Mouse (Mus musculus): ENCODE data around the gene Clcf1. TPM values are rescaled to one million over a fixed set of nuclear protein-coding genes. Genes with fewer than 3 reads are reported as not detected.

Clcf1 gene
- total RNA-seq (2023), result 141 to 150 TPM (median 148 TPM) in 4 replicates

GRCm38 (mm10) chr19:4214071-4214770 is at the start of gene Clcf1, which contains the start of gene AC109138.7:
Gene Clcf1 (plus strand): TSS chr19:4214238.
Gene AC109138.7 (plus strand): TSS chr19:4214357.

GRCm38 (mm10) chr19:4175368-4175947 is 38.6 kb upstream of the Clcf1 start, which contains the start of gene Carns1:
Gene Carns1 (minus strand): TSS chr19:4175479.

GRCm38 (mm10) chr19:4190831-4191334 is 23.2 kb upstream of the Clcf1 start, which contains the start of gene Tbc1d10c:
Gene Tbc1d10c (minus strand): TSS chr19:4191284.

GRCm38 (mm10) chr19:4191528-4192250 is 22.3 kb upstream of the Clcf1 start, which contains the start of gene Ppp1ca:
Gene Ppp1ca (plus strand): TSS chr19:4192065.

GRCm38 (mm10) chr19:4201291-4201909 is 12.6 kb upstream of the Clcf1 start, which contains the start of gene Rad9a:
Gene Rad9a (minus strand): TSS chr19:4201662.

GRCm38 (mm10) chr19:4231253-4232185 is 17.5 kb downstream of the Clcf1 start, which contains the start of gene Pold4:
Gene Pold4 (plus strand): TSS chr19:4231899.

GRCm38 (mm10) chr19:4268566-4269361 is 54.7 kb downstream of the Clcf1 start, which contains the start of gene Ssh3:
Gene Ssh3 (minus strand): TSS chr19:4269180.

Other genes with a start within 250 kb of the Clcf1 start
- 0.26 to 0.36 TPM in 2 of 4 replicates, not detected in the others for gene Aldh3b2, start 241.9 kb upstream of the Clcf1 start, total RNA-seq (2023)
- gene Acy3, start 227.7 kb upstream of the Clcf1 start, total RNA-seq (2023), result not detected in 4 replicates
- gene Tbx10, start 221.5 kb upstream of the Clcf1 start, total RNA-seq (2023), result not detected in 4 replicates
- gene Nudt8, start 213.7 kb upstream of the Clcf1 start, total RNA-seq (2023), result 16.1 to 21.0 TPM (median 19.8 TPM) in 4 replicates
- 3.1 to 6.8 TPM (median 4.0 TPM) in 4 replicates for gene Gm49405, start 213.6 kb upstream of the Clcf1 start, total RNA-seq (2023)
- 7.1 to 12.1 TPM (median 10.4 TPM) in 4 replicates for gene Doc2g, start 210.9 kb upstream of the Clcf1 start, total RNA-seq (2023)
- 73.3 to 94.8 TPM (median 89.7 TPM) in 4 replicates for gene Ndufv1, start 201.4 kb upstream of the Clcf1 start, total RNA-seq (2023)
- gene Gstp1, start 176.3 kb upstream of the Clcf1 start, total RNA-seq (2023), result 137 to 169 TPM (median 145 TPM) in 4 replicates
- 8.8 to 22.4 TPM (median 15.9 TPM) in 4 replicates for gene Gstp2, start 168.2 kb upstream of the Clcf1 start, total RNA-seq (2023)
- gene Gstp3, start 154.7 kb upstream of the Clcf1 start, total RNA-seq (2023), result not detected in 4 replicates
- not detected in 4 replicates for gene Cabp2, start 132.7 kb upstream of the Clcf1 start, total RNA-seq (2023)
- gene Cdk2ap2, start 117.1 kb upstream of the Clcf1 start, total RNA-seq (2023), result 119 to 136 TPM (median 129 TPM) in 4 replicates
- 195 to 200 TPM (median 198 TPM) in 4 replicates for gene Pitpnm1, start 114.2 kb upstream of the Clcf1 start, total RNA-seq (2023)
- 95.2 to 103 TPM (median 98.9 TPM) in 4 replicates for gene Aip, start 88.4 kb upstream of the Clcf1 start, total RNA-seq (2023)
- gene Gpr152, start 74.5 kb upstream of the Clcf1 start, total RNA-seq (2023), result 0.14 to 0.31 TPM (median 0.27 TPM) in 3 of 4 replicates, not detected in the other
- gene Cabp4, start 70.2 kb upstream of the Clcf1 start, total RNA-seq (2023), result 0.88 to 1.4 TPM (median 1.2 TPM) in 4 replicates
- gene Coro1b, start 65.6 kb upstream of the Clcf1 start, total RNA-seq (2023), result 129 to 166 TPM (median 137 TPM) in 4 replicates
- 341 to 368 TPM (median 348 TPM) in 4 replicates for gene Ptprcap, start 60.6 kb upstream of the Clcf1 start, total RNA-seq (2023)
- gene Rps6kb2, start 50.9 kb upstream of the Clcf1 start, total RNA-seq (2023), result 50.3 to 55.6 TPM (median 50.9 TPM) in 4 replicates
- gene Carns1, start 38.8 kb upstream of the Clcf1 start, total RNA-seq (2023), result 93.0 to 107 TPM (median 97.9 TPM) in 4 replicates
- 255 to 266 TPM (median 262 TPM) in 4 replicates for gene Tbc1d10c, start 23.0 kb upstream of the Clcf1 start, total RNA-seq (2023)
- 377 to 398 TPM (median 383 TPM) in 4 replicates for gene Ppp1ca, start 22.2 kb upstream of the Clcf1 start, total RNA-seq (2023)
- 51.5 to 59.3 TPM (median 55.6 TPM) in 4 replicates for gene Rad9a, start 12.6 kb upstream of the Clcf1 start, total RNA-seq (2023)
- 5.9 TPM in 1 of 4 replicates, not detected in the others for gene AC109138.7, start 119 bp downstream of the Clcf1 start, total RNA-seq (2023)
- gene Pold4, start 17.7 kb downstream of the Clcf1 start, total RNA-seq (2023), result 206 to 223 TPM (median 211 TPM) in 4 replicates
- 26.5 to 33.7 TPM (median 27.9 TPM) in 4 replicates for gene Ssh3, start 54.9 kb downstream of the Clcf1 start, total RNA-seq (2023)
- gene Ankrd13d, start 68.9 kb downstream of the Clcf1 start, total RNA-seq (2023), result 26.4 to 33.1 TPM (median 28.4 TPM) in 4 replicates
- gene Grk2, start 92.0 kb downstream of the Clcf1 start, total RNA-seq (2023), result 529 to 561 TPM (median 549 TPM) in 4 replicates
- 224 to 243 TPM (median 232 TPM) in 4 replicates for gene Kdm2a, start 184.0 kb downstream of the Clcf1 start, total RNA-seq (2023)
- 0.81 to 1.6 TPM (median 1.6 TPM) in 3 of 4 replicates, not detected in the other for gene Rhod, start 225.2 kb downstream of the Clcf1 start, total RNA-seq (2023)

All from B cell, adult 62 days (primary cell).